Mouse (Mus musculus) megakaryocyte, embryonic 14.5 days (primary cell): Measurements from ENCODE around the gene 0610030E20Rik.

ENCODE experiments used
- FLI1 ChIP-seq: IDR thresholded peaks from 2 replicates; pipeline ENCODE4 v1.6.1; 2012; ENCODE audit warnings: low read length, inconsistent platforms, mixed read lengths
- GATA1 ChIP-seq: IDR thresholded peaks from 3 replicates; pipeline ENCODE4 v1.6.1; 2012; ENCODE audit warnings: mixed read lengths, low read length, inconsistent platforms, borderline replicate concordance

- no peak for TF ChIP-seq FLI1
- TF ChIP-seq GATA1, result no peak
Measured at GRCm38 (mm10) chr6:72323786-72324508, 23.2 kb upstream of the 0610030E20Rik start.
